Mouse (Mus musculus): ENCODE data around the gene Prl3c1.
"Not testable (repeated sequence)": the region's sequence is repeated elsewhere in the genome, so short reads cannot be mapped to it uniquely, and the experiment has no call there.

Gene Prl3c1

DNA sequence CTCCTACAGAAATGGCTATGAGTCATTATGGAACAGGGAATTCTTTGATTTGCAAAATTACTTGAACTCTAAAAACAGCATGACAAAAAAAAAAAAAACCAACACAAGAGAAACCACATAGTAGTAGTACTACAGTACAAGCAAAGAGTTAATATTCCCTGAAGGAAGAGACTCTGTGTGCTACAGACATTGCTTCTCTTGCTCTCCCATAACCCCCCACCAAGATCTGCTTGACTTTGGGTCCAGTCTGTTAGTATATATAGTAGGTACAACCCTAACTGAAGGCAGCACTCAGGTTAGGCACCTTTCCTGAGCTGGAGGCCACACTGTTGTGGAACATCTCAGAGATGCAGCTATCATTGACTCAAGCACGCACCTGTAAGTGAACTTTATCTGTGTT lies at the start of gene Prl3c1:
Prl3c1 (plus strand) TSS at position 301 of the 400 bp plus-strand sequence.
- DNase-seq (ENCODE audit: low read depth, low spot score): no peak

DNA sequence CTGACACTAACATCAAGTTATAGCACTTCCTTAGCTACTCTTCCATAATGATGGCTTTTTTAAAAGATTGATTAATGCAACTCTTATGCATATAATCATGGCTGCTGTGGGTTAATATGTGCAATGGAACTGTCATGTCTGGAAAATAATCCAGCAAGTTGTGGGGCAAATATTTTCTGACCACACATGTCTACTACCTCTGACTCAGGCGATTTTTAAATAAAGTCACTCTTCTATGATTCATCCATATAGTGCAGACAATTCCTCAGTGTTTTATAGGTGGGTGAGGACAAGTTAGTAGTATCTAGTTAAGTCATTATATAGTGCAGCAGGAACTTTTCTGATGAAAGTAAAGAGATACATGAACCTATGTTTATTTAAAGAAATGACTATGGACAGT lies 48.2 kb upstream of the Prl3c1 start:
- DNase-seq (ENCODE audit: low read depth, low spot score): no peak

DNA sequence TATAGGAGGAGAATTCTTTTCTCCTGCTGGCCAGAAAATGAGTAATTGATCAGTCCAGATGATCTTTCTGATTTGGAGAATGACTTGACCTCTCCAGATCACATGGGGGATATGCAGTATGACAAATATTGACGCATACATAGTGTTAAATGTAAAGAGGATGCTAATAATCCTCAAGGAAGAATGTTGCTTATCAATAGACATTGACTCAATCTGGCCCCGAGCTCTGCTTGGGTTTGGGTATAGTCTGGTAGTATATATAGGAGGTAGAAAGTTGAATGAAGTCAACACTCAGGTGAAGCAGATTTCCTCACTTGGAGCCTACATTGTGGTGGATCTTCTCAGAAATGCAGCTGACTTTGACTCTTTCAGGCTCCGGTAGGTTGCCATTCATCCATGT lies 40.0 kb upstream of the Prl3c1 start, which contains the start of gene Prl3d3:
Prl3d3 (plus strand) TSS at position 301 of the 400 bp plus-strand sequence.
- DNase-seq (ENCODE audit: low read depth, low spot score): not testable (repeated sequence)

DNA sequence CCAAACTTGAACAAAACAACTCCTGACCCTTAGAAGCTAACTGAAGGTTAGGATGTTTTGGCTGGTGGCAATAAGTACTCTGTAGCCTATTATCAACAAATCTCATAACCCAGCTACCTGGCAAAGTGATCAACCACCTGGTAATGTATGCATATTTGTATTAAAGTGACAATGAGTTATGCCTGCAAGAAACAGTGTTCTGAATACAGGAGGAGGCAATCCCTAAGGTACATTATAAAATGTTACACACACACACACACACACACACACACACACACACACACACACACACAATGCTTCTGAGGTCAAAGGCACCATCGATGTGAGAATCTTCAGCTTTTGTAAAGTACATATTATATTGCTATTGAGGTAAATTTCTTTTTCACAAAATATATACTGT lies 45.1 kb downstream of the Prl3c1 start, which contains the start of gene Prl3b1:
Prl3b1 (plus strand) TSS at position 301 of the 400 bp plus-strand sequence.
- no peak for DNase-seq (ENCODE audit: low read depth, low spot score)
